Mouse (Mus musculus): ENCODE data around the gene Haghl.
A peak's percentile ranks its signal among the peaks of the same experiment; 100 is the strongest.

Gene Haghl

DNA sequence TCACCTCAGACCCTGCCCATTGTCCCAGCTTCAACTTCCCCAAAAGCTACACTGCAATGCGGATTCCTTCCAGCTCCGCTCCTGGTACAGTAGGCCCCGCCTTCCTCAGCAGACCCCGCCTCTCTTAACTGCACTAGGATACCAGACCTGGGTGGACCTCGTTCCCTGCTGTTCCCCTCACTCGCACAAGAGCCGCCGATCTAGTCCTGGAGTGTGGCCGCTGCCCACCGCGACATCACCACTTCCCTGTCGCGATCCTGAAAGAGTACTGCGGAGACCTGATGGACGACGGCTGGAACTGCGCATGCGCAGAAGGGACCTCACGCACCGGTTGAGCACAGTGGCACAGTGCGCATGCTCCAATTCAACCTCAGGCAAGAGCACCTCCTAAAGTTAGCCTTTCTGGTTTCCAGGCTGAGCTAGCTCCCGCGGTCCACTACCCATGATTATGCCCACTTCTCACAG lies at the start of gene Haghl:
Haghl (minus strand) TSS at position 393 of the 465 bp plus-strand sequence.
- peak; percentile 98 for DNase-seq (ENCODE audit: low spot score in 2 of 2)

DNA sequence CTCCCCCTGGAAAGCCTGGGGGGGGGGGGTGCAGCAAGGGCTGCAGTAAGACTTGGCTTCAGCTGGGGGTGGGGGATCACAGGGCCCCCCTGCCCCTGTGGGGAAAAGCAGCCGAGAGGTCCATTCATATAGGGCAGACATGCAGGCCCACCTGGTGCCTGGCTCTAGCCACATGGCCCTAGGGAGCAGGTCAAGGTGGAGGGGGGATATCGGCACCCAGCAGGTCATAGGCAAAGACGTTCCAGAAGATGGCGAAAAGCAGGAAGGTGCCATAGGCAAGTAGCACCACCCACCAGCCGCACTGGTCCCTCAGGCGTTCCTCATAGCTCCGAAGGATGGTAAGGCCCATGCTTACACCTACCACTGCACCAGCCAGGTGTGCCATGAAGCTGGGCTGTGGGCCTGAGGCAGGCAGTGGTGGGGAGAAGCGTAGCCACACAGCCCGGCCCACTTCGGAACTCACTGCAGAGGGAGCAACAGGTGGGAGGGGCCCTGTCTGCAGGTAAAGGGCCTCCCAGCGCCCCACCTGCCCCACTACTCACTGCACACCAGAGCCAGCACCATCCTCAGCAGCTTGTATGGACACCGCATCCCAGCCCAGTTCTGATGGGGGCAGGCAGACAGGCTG lies 49.2 kb upstream of the Haghl start:
- DNase-seq (ENCODE audit: low spot score in 2 of 2): no peak

DNA sequence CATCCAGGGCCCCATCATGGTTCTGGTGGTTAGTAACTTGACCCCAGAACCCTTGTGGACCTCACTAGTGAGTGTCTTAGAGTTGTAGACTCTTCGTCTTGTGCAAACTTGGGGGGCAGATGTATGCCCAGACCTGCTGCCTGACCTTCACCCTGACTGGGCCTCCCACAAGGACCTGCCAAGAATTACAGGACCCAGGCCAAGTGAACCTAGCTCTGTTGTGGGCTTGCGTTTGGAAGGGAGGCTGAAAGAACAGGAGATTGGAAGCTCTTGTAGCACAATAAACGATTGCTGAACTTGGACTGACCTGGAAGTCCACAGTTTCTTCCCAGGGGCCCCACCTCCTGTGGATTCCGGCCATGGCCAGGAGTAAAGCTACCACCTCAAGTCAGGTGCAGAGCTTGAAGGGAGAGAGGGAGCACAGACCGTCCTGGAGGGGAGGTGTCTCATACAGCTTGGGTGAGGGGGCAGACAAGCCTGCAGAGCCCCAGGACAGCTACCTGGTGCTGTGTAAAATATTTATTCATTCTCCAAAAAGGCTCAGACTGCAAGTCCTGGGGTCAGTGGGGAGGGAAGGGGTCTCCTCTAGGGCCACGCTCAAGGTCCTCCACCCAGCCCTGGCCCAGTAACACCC lies 48.6 kb upstream of the Haghl start:
- DNase-seq (ENCODE audit: low spot score in 2 of 2): no peak

DNA sequence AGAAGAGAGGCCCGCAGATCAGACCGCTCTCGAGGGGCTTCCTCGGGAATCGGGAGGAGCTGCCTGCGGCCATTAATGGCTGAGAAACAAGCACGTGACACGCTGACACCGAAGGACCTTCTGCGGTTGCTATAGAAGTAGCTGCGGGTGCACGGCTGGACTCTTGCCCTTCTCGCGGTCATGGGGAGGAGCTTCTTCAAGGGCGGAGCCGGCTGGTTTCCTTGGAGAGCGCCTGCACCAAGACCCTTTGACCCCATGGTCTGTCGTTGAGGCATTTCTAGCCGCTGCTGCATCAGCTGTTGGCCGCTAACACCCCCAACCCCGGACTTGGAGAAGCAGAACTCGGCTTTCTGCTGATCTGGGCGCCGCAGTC lies 47.8 kb upstream of the Haghl start, which contains the start of gene Stub1:
Stub1 (minus strand) TSS at position 114 of the 373 bp plus-strand sequence.
- peak in 1 of 2 experiments; percentile 87 for DNase-seq (ENCODE audit: low spot score in 2 of 2)

DNA sequence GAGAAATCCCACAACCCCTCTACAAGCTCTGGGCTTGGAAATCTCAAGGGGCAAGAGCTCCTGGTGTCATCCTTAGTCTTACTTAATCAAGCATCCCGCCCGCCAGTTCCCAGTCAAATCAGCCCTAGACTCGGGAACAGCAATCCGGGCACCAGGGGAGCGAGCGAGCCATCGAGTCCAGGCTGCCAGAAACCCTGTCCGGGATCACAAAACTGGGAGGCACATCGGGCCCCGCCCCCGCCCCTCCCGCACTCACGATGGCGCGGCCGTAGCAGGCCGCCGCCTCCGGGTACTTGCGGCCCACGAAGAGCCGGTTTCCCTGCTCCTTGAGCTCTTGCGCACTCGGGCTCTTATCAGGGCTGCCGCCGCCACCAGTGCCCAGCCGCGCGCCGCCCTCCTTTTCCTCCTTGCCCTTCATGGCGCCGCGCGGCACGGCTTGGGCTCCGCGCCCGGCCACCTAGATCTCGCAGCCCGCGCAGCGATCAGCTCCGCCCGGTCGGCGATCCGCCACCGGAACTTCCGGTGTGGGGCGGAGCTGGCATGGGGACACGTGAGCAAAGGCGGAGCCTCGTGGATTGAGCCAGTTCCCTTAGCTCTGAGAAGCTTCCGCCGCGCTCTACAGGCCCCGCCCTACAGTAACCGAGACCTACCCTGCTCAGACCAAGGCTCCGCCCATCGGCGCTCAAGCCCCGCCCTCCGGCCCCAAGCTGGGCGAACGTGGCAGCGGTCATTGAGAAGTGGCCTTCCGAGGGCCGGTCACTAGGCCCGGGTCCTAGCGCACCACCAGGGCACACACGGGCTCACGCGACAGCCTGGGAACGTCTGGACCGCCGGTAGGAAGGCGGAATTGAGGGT lies 47.2 kb upstream of the Haghl start:
- DNase-seq (ENCODE audit: low spot score in 2 of 2): peak; percentile 98

DNA sequence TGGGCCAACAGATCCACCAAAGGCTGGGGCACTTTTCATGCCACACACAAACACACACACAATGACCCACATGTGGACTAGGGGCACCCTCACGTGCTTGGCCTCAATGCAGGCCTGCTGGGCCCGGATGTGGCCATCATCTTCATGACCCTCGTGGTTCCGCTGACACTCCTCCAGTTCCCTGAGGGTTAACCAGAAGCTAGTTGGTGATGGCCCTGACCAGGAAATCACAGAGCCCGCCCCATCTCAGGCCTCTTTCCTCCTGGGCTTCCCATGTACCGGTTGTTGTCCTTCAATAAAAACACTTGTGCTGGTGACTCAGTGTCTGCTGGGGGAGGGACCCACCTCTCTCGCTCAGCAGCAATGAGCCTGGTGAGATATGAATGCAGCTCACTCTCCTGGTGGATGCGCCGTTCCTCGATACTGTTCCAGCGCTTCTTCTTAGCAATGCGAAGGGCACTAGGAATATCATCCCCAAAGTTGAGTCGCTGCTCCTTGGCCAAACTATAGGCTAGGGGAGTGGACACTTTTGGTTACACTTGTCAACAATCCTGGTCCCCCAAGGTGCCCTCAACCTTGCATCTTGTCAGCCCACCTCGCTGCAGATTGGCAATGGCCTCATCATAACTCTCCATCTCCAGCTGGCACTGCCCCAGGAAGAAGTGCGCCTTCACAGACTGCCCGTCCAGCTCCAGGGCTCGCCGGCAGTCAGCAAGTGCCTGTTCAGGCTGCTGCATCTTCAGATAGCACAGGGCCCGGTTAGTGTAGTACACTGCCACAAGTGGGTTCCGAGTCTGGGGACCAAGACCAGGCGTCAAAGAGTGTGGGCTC lies 46.2 kb upstream of the Haghl start:
- DNase-seq (ENCODE audit: low spot score in 2 of 2): no peak

DNA sequence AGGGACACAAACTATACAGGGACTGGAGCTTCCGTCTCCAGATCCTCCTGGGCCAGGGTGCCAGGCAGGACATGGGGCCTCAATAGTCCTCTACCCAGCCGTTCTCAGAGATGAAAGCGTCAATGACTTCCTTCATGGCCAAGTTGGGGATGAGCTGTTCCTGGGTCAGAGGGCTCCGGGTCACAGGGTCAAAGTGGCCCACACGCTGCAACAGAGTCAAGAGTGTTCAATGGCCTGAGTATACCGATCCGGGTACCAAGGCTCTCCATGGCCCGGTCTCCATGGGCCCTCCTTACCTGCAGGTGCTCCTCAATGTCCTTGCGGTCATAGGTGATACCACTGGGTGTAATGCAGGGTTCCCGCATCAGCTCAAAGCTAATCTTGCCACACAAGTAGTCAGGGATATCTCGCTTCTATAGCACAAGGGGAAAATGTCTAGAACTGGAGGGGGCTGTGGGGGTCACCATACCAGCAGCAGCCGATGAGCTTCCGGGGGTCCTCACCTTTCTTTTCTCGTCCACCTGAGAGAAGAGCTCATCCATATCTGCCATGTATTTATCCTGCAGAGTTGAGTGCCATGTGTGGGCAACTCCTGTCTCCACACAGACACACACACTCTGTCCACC lies 45.4 kb upstream of the Haghl start:
- DNase-seq (ENCODE audit: low spot score in 2 of 2): no peak

DNA sequence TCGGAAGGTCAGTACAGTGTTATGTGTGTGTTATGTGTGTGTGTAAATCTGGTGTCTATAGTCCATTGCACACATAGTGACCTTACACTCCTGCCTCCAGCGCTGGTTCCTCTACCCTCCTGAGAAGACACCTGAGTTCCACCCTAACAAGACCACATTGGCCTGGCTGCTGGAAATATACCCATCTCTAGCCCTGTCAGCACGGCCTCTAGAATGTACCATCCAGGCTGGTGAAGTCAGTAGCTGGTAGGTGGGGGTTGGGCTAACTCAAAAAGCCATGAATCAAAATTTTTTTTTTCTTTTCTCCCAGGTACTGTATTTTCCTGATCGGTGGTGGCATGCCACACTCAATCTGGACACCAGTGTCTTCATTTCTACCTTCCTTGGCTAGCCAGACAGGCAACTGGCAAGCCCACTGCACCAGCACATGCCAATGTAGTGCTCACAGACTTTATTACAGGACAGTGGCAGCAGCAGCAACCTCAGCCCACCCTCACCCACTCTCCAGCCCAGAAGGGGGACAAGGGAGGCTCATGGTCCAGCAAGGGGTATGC lies 44.8 kb upstream of the Haghl start:
- no peak for DNase-seq (ENCODE audit: low spot score in 2 of 2)

DNA sequence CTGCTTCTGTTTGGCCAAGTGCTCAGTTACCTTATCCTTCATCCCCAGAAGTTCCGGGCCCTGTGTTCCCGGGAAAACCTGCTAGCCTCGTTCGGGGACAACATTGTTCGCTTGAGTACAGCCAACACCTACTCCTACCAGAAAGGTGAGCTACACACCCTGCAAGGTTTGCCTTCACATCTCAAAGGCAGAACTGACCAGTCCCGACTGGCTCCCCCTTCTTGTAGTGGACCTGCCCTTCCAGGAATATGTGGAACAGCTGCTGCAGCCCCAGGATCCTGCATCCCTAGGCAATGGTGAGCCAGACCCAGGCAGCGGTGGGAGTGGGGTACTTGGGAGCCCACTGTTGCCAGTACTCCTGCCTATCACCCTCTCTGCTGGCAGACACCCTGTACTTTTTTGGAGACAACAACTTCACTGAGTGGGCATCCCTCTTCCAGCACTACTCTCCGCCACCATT lies 44.1 kb upstream of the Haghl start:
- no peak for DNase-seq (ENCODE audit: low spot score in 2 of 2)

DNA sequence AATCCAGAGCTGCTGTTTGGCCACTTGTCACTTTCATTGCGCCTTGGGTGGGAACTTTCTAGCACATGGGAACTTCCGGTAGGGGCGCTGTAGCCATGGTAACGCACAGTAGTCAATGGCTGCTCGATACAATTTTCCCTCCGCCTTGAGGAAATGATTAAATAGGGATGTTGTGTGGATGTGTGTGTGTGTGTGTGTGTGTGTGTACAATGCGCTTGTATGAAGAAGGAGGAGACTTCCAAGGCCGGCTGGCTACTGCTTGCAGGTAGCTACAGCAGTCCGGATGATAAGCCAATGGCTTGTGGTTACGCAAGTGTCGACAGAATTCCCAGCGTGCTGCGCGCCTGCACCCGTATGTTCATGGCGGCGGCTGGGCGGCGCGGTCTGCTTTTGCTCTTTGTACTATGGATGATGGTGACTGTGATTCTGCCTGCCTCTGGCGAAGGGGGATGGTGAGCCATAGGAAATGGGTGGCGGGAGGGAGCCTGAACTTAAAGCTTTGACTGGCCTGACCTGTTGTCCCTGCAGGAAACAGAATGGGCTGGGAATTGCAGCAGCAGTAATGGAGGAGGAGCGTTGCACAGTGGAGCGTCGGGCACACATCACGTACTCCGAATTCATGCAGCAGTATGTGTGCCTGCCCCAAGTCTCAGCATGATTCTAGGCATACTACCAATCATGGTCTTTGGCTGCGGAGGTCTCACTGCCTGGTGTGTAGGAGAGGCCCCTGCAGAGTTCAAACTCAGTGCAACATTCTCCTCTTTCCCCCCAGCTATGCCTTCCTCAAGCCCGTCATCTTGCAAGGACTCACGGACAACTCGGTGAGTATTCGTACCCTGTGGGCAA lies 43.5 kb upstream of the Haghl start, which contains the start of gene Jmjd8:
Jmjd8 (plus strand) TSS at position 156 of the 846 bp plus-strand sequence.
- peak; percentile 85 to 91 for DNase-seq (ENCODE audit: low spot score in 2 of 2)

DNA sequence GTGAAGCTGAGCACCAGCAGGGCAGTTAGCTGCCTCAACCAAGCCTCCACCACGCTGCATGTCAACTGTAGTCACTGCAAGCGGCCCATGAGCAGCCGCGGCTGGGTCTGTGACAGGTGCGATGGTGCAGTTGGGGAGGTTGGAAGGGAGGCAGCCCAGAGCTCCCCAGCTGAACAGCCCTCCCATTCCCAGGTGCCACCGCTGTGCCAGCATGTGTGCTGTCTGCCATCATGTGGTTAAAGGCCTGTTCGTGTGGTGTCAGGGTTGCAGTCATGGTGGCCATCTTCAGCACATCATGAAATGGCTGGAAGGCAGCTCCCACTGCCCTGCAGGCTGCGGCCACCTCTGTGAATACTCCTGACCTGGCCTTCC lies 42.7 kb upstream of the Haghl start:
- DNase-seq (ENCODE audit: low spot score in 2 of 2): no peak

DNA sequence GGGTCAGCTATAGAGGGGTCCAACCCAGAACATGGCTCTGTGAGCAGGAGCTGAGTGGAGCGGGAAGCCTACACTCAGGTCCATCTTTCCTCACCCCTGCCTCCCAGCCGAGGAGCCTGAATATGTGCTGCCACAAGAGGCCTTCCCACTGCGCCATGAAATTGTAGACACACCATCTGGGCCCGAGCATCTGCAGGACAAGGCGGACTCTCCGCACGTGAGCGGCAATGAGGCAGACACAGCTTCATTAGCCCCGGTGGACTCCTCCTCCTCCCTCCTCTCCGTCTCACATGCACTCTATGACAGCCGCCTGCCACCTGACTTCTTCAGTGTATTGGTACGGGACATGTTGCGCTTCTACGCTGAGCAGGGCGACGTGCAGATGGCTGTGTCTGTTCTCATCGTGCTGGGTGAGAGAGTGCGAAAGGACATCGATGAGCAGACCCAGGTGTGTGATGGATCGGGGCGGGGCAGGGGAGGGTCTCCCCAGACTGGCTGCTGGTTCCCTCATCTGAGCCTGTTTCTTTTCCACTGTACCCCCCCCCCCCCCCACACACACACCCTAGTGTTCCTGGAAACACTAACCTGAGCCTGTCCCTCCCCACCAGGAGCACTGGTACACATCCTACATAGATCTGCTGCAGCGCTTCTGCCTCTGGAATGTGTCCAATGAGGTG lies 42.2 kb upstream of the Haghl start:
- DNase-seq (ENCODE audit: low spot score in 2 of 2): no peak

DNA sequence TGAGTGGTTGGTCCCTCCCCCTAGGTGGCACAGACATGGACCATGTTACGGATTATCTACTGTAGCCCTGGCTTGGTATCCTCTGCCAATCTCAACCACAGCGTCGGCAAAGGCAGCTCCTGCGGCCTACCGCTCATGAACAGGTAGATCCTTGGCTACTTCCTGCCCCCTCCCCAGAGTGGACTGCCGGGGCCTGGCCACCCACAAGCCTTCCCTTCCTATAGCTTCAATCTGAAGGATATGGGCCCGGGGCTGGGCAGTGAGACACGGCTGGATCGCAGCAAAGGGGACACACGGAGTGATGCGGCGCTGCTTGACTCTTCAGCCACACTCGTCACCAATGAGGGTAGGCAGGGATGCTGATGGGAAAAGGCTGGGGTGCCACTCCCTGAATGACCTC lies 41.5 kb upstream of the Haghl start:
- no peak for DNase-seq (ENCODE audit: low spot score in 2 of 2)

DNA sequence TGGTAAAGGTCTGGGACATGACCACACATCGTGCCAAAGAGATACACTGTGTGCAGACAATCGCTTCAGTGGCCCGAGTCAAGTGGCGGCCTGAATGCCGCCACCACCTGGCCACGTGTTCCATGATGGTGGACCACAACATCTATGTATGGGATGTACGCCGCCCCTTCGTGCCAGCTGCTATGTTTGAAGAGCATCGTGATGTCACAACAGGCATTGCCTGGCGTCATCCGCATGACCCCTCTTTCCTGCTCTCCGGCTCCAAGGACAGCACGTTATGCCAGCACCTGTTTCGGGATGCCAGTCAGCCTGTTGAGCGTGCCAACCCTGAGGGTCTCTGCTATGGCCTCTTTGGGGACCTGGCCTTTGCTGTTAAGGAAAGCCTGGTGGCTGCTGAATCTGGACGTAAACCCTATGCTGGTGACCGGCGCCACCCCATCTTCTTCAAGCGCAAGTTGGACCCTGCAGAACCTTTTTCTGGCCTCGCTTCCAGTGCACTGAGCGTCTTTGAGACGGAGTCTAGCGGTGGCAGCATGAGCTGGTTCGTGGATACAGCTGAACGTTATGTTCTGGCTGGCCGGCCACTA lies 40.6 kb upstream of the Haghl start:
- DNase-seq (ENCODE audit: low spot score in 2 of 2): no peak

DNA sequence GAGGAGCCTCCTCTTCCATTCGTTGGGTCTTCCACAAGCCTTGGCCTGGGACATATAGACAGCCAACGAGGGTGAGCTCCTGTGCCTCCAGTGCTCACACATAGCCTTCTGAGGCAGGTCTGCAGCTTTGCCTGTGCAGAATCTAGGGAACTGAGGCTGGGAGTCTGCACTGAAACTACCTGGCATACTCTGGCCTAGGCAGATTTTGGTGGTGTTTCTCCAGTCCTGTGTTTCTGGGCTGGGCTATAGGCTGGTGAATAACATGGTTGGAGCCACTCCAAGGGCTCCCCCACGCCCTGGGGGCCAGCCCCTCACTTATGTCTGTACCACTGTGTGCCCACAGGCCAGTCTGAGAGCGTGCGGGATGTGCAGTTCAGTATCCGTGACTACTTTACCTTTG lies 39.8 kb upstream of the Haghl start:
- DNase-seq (ENCODE audit: low spot score in 2 of 2): no peak

DNA sequence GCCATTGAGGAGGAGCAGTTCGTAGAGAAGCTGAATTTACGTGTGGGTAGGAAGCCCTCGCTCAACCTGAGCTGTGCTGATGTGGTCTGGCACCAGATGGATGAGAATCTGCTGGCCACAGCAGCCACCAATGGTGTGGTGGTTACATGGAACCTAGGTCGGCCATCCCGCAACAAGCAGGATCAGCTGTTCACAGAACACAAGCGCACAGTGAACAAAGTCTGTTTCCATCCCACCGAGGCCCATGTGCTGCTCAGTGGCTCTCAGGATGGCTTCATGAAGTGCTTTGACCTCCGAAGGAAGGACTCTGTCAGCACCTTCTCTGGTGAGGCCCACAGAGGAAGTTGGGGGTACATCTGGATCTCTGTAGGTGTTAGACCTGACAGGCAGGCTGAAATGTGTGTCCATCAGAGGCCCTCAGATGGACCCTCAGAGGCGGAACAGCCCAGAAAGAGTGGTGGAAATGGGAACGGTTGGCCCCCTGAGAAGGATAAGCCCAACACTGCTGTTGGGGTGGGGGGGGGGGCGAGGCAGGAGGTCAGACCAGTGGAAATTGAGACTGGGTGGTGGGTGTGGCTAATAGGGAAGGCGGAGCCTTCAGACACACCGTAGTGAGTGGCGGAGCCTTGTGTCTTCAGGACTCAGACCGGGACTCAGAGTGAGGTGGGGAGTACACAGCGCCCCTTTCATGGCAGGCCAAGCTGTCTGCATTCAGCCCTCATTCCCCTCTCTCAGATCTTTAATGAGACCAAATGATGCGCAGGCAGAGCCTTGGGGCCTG lies 39.1 kb upstream of the Haghl start:
- no peak for DNase-seq (ENCODE audit: low spot score in 2 of 2)

DNA sequence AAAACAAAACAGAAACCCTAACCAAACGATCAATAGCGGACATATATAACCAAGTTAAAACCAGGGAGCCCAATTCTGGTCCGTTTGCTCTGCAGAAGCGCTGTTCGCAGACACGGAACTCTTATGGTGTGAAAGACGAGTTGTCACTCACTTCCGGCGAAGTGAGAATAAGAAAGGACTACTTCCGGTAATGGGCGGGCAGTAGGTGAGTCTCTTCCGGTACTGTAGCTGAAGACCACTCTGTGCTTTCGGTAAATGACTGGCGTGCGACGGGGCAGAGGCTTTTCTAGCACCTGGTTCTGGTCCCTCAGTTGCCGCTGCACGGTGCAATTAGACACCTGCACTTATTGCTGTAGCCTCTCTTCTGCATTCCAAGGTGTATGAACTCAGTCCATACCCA lies 38.0 kb upstream of the Haghl start, which contains the start of gene Wdr24:
Wdr24 (plus strand) TSS at position 176 of the 400 bp plus-strand sequence.
- DNase-seq (ENCODE audit: low spot score in 2 of 2): peak; percentile 73 to 86
